Mouse (Mus musculus) neural tube, embryonic 11.5 days (tissue): ENCODE measurements around the gene Peli2. TPM values are rescaled to one million over a fixed set of nuclear protein-coding genes. Genes with fewer than 3 reads are reported as not detected.

Source experiments
- ATAC-seq: fragments of 200-750 bp; cut with Nextera tagmentation; 2 replicates; pipeline ENCODE4 v1.8.0; 2017; ENCODE audit warnings: moderate number of reproducible peaks, mild to moderate bottlenecking, moderate TSS enrichment, moderate library complexity; ENCODE audit not compliant: insufficient read depth, low FRiP score, low TSS enrichment
- DNase-seq: peaks from one replicate; pipeline ENCODE4 v3.0.0-alpha.2; 2015; ENCODE audit warnings: low spot score
- H3K27ac ChIP-seq: fragments of 300-500 bp; sonication (generic); 2 replicates; pipeline ENCODE4 v1.5.1; 2014; ENCODE audit warnings: low read depth, mild to moderate bottlenecking, low read length
- H3K27me3 ChIP-seq: fragments of 300-500 bp; sonication (generic); 2 replicates; pipeline ENCODE4 v1.6.1; 2014; ENCODE audit warnings: mild to moderate bottlenecking, low read length, mixed read lengths; ENCODE audit not compliant: control insufficient read depth, insufficient read depth
- H3K36me3 ChIP-seq: fragments of 300-500 bp; sonication (generic); 2 replicates; pipeline ENCODE4 v1.6.1; 2014; ENCODE audit warnings: mild to moderate bottlenecking, low read length, moderate library complexity, mixed read lengths; ENCODE audit not compliant: control insufficient read depth, insufficient read depth
- H3K4me1 ChIP-seq: fragments of 300-500 bp; sonication (generic); 2 replicates; pipeline ENCODE4 v1.6.1; 2014; ENCODE audit warnings: low read length, mixed read lengths; ENCODE audit not compliant: control insufficient read depth, insufficient read depth
- H3K4me2 ChIP-seq: fragments of 300-500 bp; sonication (generic); 2 replicates; pipeline ENCODE4 v1.6.1; 2014; ENCODE audit warnings: low read depth, mild to moderate bottlenecking, moderate library complexity
- H3K4me3 ChIP-seq: fragments of 300-500 bp; sonication (generic); 2 replicates; pipeline ENCODE4 v1.5.1; 2014; ENCODE audit warnings: low read depth, low read length
- H3K9ac ChIP-seq: fragments of 300-500 bp; sonication (generic); 2 replicates; pipeline ENCODE4 v1.6.1; 2014; ENCODE audit warnings: mild to moderate bottlenecking, low read length
- H3K9me3 ChIP-seq: fragments of 300-500 bp; sonication (generic); 2 replicates; pipeline ENCODE4 v1.6.1; 2016; ENCODE audit warnings: low read length; ENCODE audit not compliant: control insufficient read depth
- WGBS: fragments of 180-500 bp; shearing (Covaris S2); extraction: QIAGEN DNeasy Blood & Tissue Kit; methylation state at CpG from one replicate; pipeline ENCODE4 v1.1.7; 2014; 5-methylcytosine and 5-hydroxymethylcytosine counted together
- polyA plus RNA-seq: library from polyadenylated mRNA; unstranded; fragments of >200 nt; fragmentation: Nextera tagmentation; extraction: Ambion mirVana; gene quantifications from 2 replicates; pipeline ENCODE4 v1.2.1, GENCODE M21; 2014

The Peli2 gene
- polyA plus RNA-seq, 1 experiment from 2014 or later: 18.7 TPM

GRCm38 (mm10) chr14:48164917-48165316 lies 44.3 kb downstream of the Peli2 start:
- Histone ChIP-seq H3K9me3 (no peaks in the 10 kb centered on the region), H3K9ac (no peak overlapping the region), H3K4me1 (peaks cover 7% of the 10 kb centered on the region; the same call in 1 of the 2 replicates), H3K27me3 (no peaks in the 10 kb centered on the region), H3K4me3 (no peak overlapping the region), H3K4me2 (no peak overlapping the region), H3K36me3 (no peaks in the 10 kb centered on the region), H3K27ac (no peak overlapping the region)
- 46% methylated on average over 8 of the region's 8 CpGs for WGBS
- ATAC-seq (no peak), DNase-seq (no peak)

DNA sequence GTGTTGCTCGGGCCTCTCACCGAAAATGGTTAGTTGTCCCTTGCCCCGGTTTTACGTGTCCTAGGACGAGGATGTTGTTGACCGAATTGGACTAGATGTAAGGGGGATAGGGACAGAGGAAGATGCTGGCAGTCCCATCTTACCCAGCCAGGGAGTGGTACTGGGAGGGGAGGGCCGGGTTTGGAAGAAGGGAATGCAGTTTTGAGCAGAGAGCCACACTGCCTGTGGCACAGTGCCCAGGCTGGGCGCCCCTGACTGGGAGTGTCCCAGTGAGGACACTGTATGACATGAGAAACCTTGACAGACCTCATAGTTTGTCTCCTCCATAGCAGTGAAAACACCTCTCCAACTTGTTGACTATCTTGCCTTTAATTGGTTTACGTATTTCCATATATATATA lies 45.8 kb downstream of the Peli2 start:
- no peak for ATAC-seq
- peaks cover 12% of the 10 kb centered on the region for H3K4me1 ChIP-seq
- no peak overlapping the region for H3K4me3 ChIP-seq
- WGBS: 89% methylated on average over 9 of the region's 9 CpGs
- H3K27me3 ChIP-seq: no peaks in the 10 kb centered on the region
- no peak overlapping the region for H3K4me2 ChIP-seq
- H3K27ac ChIP-seq: no peak overlapping the region
- no peak for DNase-seq
- no peak overlapping the region for H3K9ac ChIP-seq
- H3K36me3 ChIP-seq: no peaks in the 10 kb centered on the region
- H3K9me3 ChIP-seq: no peaks in the 10 kb centered on the region

- Histone ChIP-seq H3K4me1 (peaks cover 18% of the 10 kb centered on the region), H3K36me3 (no peaks in the 10 kb centered on the region), H3K9me3 (no peaks in the 10 kb centered on the region), H3K9ac (no peak overlapping the region), H3K27ac (no peak overlapping the region), H3K4me2 (no peak overlapping the region), H3K27me3 (no peaks in the 10 kb centered on the region), H3K4me3 (no peak overlapping the region)
- WGBS: 56% methylated on average over 3 of the region's 3 CpGs
- ATAC-seq (no peak), DNase-seq (no peak)
Observed at GRCm38 (mm10) chr14:48167020-48167419, 46.4 kb downstream of the Peli2 start.

DNA sequence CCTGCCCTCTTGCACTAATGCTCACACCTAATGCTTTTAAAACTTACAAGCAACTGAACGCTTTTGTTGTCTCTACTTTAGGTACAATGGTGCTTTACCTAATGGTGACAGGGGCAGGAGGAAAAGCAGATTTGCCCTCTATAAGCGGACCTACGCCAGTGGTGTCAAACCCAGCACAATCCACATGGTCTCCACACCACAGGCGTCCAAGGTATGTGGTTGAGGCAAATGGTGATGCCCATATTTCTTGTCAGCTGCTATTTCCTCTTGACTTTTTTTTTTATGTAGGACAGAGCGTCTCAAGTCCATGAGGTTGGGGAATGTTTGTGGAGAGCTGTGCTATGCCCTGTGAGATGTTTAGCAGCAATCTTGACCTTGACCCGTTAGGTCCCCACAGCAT lies 47.5 kb downstream of the Peli2 start:
- no peak overlapping the region for H3K4me3 ChIP-seq
- ATAC-seq (no peak), DNase-seq (no peak)
- H3K9me3 ChIP-seq: no peaks in the 10 kb centered on the region
- no peak overlapping the region for H3K4me2 ChIP-seq
- H3K27ac ChIP-seq: no peak overlapping the region
- no peaks in the 10 kb centered on the region for H3K36me3 ChIP-seq
- WGBS: 69% methylated on average over 6 of the region's 6 CpGs
- H3K4me1 ChIP-seq: peaks cover 19% of the 10 kb centered on the region
- H3K9ac ChIP-seq: no peak overlapping the region
- no peaks in the 10 kb centered on the region for H3K27me3 ChIP-seq

DNA sequence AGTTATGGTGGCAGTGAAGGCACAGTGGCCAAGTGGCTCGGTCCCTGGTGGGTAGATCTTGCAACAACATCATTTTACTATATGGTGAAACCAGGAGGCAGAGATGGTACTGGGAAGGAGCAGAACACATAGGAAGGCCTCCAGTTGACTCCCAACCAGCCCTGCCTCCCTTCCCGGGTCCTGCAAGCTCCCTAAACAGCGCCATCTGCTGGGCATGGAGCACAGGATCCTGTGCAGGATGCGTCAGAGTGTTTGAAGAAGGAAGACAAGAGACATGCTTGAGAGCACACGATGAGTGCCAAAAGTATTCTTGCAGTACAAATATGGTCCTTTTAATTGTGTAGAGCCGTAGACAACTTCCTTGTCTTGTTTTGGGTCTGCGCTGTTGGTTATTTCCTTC lies 49.3 kb downstream of the Peli2 start:
- no peak overlapping the region for H3K4me2 ChIP-seq
- H3K27me3 ChIP-seq: no peaks in the 10 kb centered on the region
- H3K27ac ChIP-seq: no peak overlapping the region
- H3K4me1 ChIP-seq: peaks cover 15% of the 10 kb centered on the region
- no peak overlapping the region for H3K9ac ChIP-seq
- 62% methylated on average over 7 of the region's 7 CpGs for WGBS
- H3K36me3 ChIP-seq: no peaks in the 10 kb centered on the region
- no peak overlapping the region for H3K4me3 ChIP-seq
- DNase-seq (peak; percentile 65), ATAC-seq (peak; percentile 45; the same call in 1 of the 2 replicates)
- no peaks in the 10 kb centered on the region for H3K9me3 ChIP-seq

GRCm38 (mm10) chr14:48171268-48171667 lies 50.6 kb downstream of the Peli2 start:
- no peaks in the 10 kb centered on the region for H3K27me3 ChIP-seq
- no peaks in the 10 kb centered on the region for H3K36me3 ChIP-seq
- H3K4me3 ChIP-seq: no peak overlapping the region
- H3K9ac ChIP-seq: no peak overlapping the region
- H3K9me3 ChIP-seq: no peaks in the 10 kb centered on the region
- WGBS: 37% methylated on average over 12 of the region's 12 CpGs
- no peak overlapping the region for H3K4me2 ChIP-seq
- peaks cover 16% of the 10 kb centered on the region for H3K4me1 ChIP-seq
- H3K27ac ChIP-seq: 0 out of 2 replicates have a peak overlapping the region, but pooled peaks have one; percentile 29
- ATAC-seq: 0 out of 2 replicates have a peak, but pooled peaks have one; percentile 31
- no peak for DNase-seq

GRCm38 (mm10) chr14:48172026-48172425 lies 51.4 kb downstream of the Peli2 start:
- Histone ChIP-seq H3K4me3 (no peak overlapping the region), H3K9ac (no peak overlapping the region), H3K27me3 (no peaks in the 10 kb centered on the region), H3K4me2 (no peak overlapping the region), H3K36me3 (no peaks in the 10 kb centered on the region), H3K9me3 (no peaks in the 10 kb centered on the region), H3K27ac (no peak overlapping the region), H3K4me1 (peaks cover 19% of the 10 kb centered on the region)
- DNase-seq: peak; percentile 28
- ATAC-seq: no peak
- WGBS: 52% methylated on average over 8 of the region's 8 CpGs

DNA sequence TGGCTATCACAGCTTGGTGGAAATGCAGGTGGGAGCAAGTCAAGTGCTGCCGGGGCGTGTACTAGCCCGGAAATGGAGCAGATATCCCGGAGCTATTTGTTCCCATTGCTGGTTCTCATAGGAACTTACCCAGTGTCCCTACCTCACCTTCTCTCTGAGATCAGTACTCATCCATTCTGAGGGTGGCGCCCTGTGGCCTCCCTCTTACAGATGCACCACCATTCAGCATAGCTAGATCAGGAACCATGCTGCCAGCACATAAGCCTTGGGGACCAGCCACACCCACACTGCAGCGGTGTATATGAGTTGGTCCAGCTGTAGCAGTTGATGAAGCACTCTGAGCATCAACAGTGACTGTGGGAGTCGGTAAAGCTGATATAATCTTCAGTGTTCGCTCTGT lies 52.3 kb downstream of the Peli2 start:
- H3K27ac ChIP-seq: no peak overlapping the region
- no peak overlapping the region for H3K9ac ChIP-seq
- H3K27me3 ChIP-seq: no peaks in the 10 kb centered on the region
- 87% methylated on average over 8 of the region's 8 CpGs for WGBS
- H3K9me3 ChIP-seq: no peaks in the 10 kb centered on the region
- peaks cover 17% of the 10 kb centered on the region for H3K4me1 ChIP-seq
- no peak for DNase-seq
- H3K36me3 ChIP-seq: no peaks in the 10 kb centered on the region
- H3K4me3 ChIP-seq: no peak overlapping the region
- H3K4me2 ChIP-seq: no peak overlapping the region
- ATAC-seq: no peak

- peaks cover 15% of the 10 kb centered on the region for H3K4me1 ChIP-seq
- DNase-seq: no peak
- no peak for ATAC-seq
- no peak overlapping the region for H3K4me3 ChIP-seq
- 82% methylated on average over 9 of the region's 9 CpGs for WGBS
- no peak overlapping the region for H3K4me2 ChIP-seq
- H3K27ac ChIP-seq: no peak overlapping the region
- no peaks in the 10 kb centered on the region for H3K9me3 ChIP-seq
- H3K36me3 ChIP-seq: no peaks in the 10 kb centered on the region
- H3K27me3 ChIP-seq: no peaks in the 10 kb centered on the region
- no peak overlapping the region for H3K9ac ChIP-seq
Observed at GRCm38 (mm10) chr14:48173840-48174239, 53.2 kb downstream of the Peli2 start.
